Mouse (Mus musculus) kidney, adult 8-10 months (tissue): Measurements from ENCODE around the gene Hic1.
A peak's percentile ranks its signal among the peaks of the same experiment; 100 is the strongest.

ENCODE experiments used
- DNase-seq, 2 experiments: peaks; one replicate each; pipeline ENCODE4 v3.0.0; 2022

Hic1 gene

GRCm38 (mm10) chr11:75169405-75170080 lies at the start of gene Hic1:
Hic1 (minus strand) TSS chr11:75169519.
- no peak for DNase-seq

- DNase-seq: peak; percentile 42 to 55
These were observed 45.0 kb upstream of the Hic1 start for GRCm38 (mm10) chr11:75214081-75214950.

- peak; percentile 93 to 96 for DNase-seq
These were observed 44.2 kb upstream of the Hic1 start for GRCm38 (mm10) chr11:75213372-75214080.

GRCm38 (mm10) chr11:75212876-75213275 lies 43.6 kb upstream of the Hic1 start:
- DNase-seq: peak; percentile 64 to 79

- DNase-seq: peak; percentile 76 to 77
These were observed 42.8 kb upstream of the Hic1 start for GRCm38 (mm10) chr11:75212031-75212667.

GRCm38 (mm10) chr11:75210755-75211154 lies 41.4 kb upstream of the Hic1 start:
- no peak for DNase-seq

- no peak for DNase-seq
These were observed 40.8 kb upstream of the Hic1 start for GRCm38 (mm10) chr11:75210093-75210492.

GRCm38 (mm10) chr11:75209363-75209762 lies 40.0 kb upstream of the Hic1 start:
- DNase-seq: no peak

- DNase-seq: no peak
These were observed 37.0 kb upstream of the Hic1 start for GRCm38 (mm10) chr11:75206347-75206746.

- DNase-seq: no peak
These were observed 35.2 kb upstream of the Hic1 start for GRCm38 (mm10) chr11:75204472-75204871.

GRCm38 (mm10) chr11:75203926-75204325 lies 34.6 kb upstream of the Hic1 start:
- DNase-seq: no peak

GRCm38 (mm10) chr11:75201721-75202120 lies 32.4 kb upstream of the Hic1 start:
- no peak for DNase-seq

- no peak for DNase-seq
These were observed 31.6 kb upstream of the Hic1 start for GRCm38 (mm10) chr11:75200935-75201334.

GRCm38 (mm10) chr11:75199951-75200350 lies 30.6 kb upstream of the Hic1 start:
- no peak for DNase-seq

GRCm38 (mm10) chr11:75198792-75199191 lies 29.5 kb upstream of the Hic1 start:
- no peak for DNase-seq

GRCm38 (mm10) chr11:75197956-75198355 lies 28.6 kb upstream of the Hic1 start:
- DNase-seq: no peak

- no peak for DNase-seq
These were observed 26.8 kb upstream of the Hic1 start for GRCm38 (mm10) chr11:75196131-75196530.

- peak; percentile 57 to 61 for DNase-seq
These were observed 25.6 kb upstream of the Hic1 start for GRCm38 (mm10) chr11:75194850-75195461.

- DNase-seq: peak in 1 of 2 experiments; percentile 46
These were observed 25.0 kb upstream of the Hic1 start for GRCm38 (mm10) chr11:75194121-75194849.

- peak; percentile 73 to 76 for DNase-seq
These were observed 24.1 kb upstream of the Hic1 start, which contains the start of gene Rtn4rl1 for GRCm38 (mm10) chr11:75193256-75194071. Rtn4rl1 (plus strand) TSS chr11:75193783.
